Mouse (Mus musculus) cerebellum, adult 9-10 months (tissue): Measurements from ENCODE around the gene Gbp8.
A peak's percentile ranks its signal among the peaks of the same experiment; 100 is the strongest.
"Not testable (repeated sequence)": the region's sequence is repeated elsewhere in the genome, so short reads cannot be mapped to it uniquely, and the experiment has no call there.

Source experiments
- DNase-seq: peaks from one replicate; pipeline ENCODE4 v3.0.0; 2022

Gbp8 gene

GRCm38 (mm10) chr5:105055279-105055678, 84.1 kb downstream of the Gbp8 start:
- DNase-seq: no peak

- not testable (repeated sequence) for DNase-seq
Measured at GRCm38 (mm10) chr5:105053471-105054169, 85.7 kb downstream of the Gbp8 start.

DNA sequence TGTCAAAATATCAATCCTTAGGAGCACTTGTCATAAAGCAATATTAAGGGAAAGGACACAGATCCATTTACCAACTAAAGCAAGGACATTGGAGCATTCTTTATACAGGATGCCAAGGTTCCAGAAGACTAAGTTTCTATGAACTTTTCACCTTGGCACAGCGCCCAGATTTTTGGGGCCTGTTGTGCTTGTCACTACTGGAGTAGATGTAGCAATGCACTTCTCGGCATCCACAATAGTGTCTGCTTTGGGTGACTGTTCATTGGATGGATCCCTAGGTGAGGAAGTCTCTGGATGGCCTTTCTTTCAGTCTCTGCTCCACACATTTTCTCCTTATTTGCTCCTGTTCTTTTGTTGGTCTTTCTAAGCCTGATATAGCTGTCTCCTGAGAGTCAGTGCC, 107.0 kb downstream of the Gbp8 start:
- DNase-seq: no peak

- DNase-seq: no peak
Measured at GRCm38 (mm10) chr5:105012551-105012950, 126.8 kb downstream of the Gbp8 start.

DNA sequence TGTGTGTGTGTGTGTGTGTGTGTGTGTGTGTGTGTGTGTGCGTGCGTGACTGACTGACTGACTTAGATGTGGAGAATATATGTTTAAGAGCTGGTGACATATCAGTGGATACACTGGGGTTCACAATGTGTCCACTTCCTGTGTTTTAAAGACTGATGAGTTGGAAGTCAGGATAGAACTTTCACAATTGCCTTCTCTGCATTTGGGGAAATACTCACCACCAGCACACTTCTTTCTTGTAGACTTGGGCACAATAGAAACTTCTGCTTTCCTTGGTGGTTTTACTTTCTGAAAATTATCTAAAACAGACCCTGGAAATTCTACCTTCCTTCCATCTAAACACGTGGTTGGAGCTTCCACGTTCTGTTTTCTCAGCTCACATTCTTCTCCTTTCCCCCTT, 127.8 kb downstream of the Gbp8 start:
- no peak for DNase-seq

DNA sequence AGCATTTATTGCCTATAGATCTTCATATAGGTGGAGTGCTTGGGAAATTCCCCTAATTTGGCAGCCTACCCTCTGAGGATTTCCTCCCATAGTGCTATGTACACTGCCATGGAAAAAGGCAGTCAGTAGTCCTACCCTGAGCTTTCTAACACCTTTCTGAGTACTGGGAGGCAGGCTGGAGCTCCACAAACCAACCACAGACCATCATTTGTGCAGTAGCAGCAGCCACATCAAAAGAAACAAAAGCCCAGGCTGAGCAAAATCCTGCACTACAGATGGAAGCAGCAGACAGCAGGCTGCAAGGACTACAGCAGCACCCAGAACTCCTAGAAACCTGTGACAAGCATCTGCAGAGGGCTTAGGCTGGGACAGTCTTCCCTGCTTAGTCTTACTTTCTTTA, 129.0 kb downstream of the Gbp8 start:
- DNase-seq: no peak

GRCm38 (mm10) chr5:104989411-104989810, 149.9 kb downstream of the Gbp8 start:
- DNase-seq: no peak

- no peak for DNase-seq
Measured at GRCm38 (mm10) chr5:104988000-104988399, 151.3 kb downstream of the Gbp8 start.

DNA sequence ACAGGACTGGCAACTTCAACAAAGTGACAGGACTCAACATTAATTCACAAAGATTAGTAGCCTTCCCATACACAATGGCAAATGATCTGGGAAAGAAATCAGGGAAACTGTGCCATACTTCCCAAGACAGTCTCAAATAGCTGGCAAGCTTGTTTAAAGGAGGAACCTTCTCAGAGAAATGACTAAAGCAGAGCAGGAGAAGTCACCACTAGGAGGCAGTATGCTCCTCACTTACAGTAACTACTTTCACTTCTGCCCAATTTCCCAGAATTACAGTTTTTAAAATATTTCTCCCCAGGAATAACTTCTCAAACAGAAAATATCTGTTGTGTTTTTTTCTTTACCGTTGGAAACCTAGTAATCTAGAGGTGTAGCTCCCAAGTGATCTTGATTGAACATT, 152.6 kb downstream of the Gbp8 start:
- peak; percentile 26 for DNase-seq

GRCm38 (mm10) chr5:104982535-104982934, 156.8 kb downstream of the Gbp8 start, which contains the start of gene Abcg3:
Gene Abcg3 (minus strand): TSS chr5:104982718.
- DNase-seq: no peak

DNA sequence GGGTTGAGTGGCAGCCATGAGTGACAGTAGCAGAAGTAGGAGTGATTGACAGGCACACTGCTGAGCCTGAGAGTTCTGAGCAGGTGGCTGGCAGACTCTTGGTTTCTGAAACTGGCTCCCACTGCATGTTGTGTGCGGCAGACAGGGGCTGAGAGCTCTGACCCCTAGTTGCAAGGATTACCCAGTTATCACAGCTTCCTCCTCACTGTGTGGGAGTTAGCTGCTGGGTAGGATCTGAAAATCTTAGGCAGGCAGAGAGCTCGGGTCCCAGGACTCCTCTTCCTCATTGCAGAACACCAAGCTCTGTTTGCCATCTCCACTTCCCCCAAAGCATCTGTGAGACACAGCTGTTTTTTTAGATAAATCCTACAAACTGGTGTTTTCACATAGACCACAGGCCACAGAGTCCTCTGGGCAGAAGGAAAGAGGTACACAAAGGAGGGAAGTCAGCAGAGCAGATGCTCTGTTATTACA, 160.3 kb downstream of the Gbp8 start:
- DNase-seq: no peak
